Mouse (Mus musculus) thymus, postnatal 0 days (tissue): Measurements from ENCODE around the gene Mark4. TPM values are rescaled to one million over a fixed set of nuclear protein-coding genes. Genes with fewer than 3 reads are reported as not detected.
A peak's percentile ranks its signal among the peaks of the same experiment; 100 is the strongest.

ENCODE experiments used
- DNase-seq: peaks from one replicate; pipeline ENCODE4 v3.0.0-alpha.2; 2015; ENCODE audit warnings: low spot score
- polyA plus RNA-seq: library from polyadenylated mRNA; unstranded; fragments of >200 nt; fragmentation: Nextera tagmentation; extraction: Ambion mirVana; gene quantifications from 2 replicates; pipeline ENCODE4 v1.2.1, GENCODE M21; 2015

The Mark4 gene
- polyA plus RNA-seq, 1 experiment from 2014 or later, result 9.0 TPM

GRCm38 (mm10) chr7:19441448-19442091 lies 17.1 kb downstream of the Mark4 start:
- no peak for DNase-seq

- no peak for DNase-seq
Observed at GRCm38 (mm10) chr7:19437048-19437447, 21.6 kb downstream of the Mark4 start.

GRCm38 (mm10) chr7:19436276-19436675 lies 22.3 kb downstream of the Mark4 start:
- no peak for DNase-seq

- no peak for DNase-seq
Observed at GRCm38 (mm10) chr7:19432475-19432874, 26.1 kb downstream of the Mark4 start.

GRCm38 (mm10) chr7:19430402-19430801 lies 28.2 kb downstream of the Mark4 start:
- DNase-seq, result no peak

- DNase-seq, result no peak
Observed at GRCm38 (mm10) chr7:19429726-19430125, 28.9 kb downstream of the Mark4 start.

- DNase-seq, result no peak
Observed at GRCm38 (mm10) chr7:19427999-19428650, 30.5 kb downstream of the Mark4 start.

- no peak for DNase-seq
Observed at GRCm38 (mm10) chr7:19426888-19427287, 31.7 kb downstream of the Mark4 start.

- no peak for DNase-seq
Observed at GRCm38 (mm10) chr7:19426349-19426748, 32.3 kb downstream of the Mark4 start.

GRCm38 (mm10) chr7:19424051-19424450 lies 34.6 kb downstream of the Mark4 start:
- no peak for DNase-seq

GRCm38 (mm10) chr7:19423083-19423482 lies 35.5 kb downstream of the Mark4 start:
- no peak for DNase-seq

GRCm38 (mm10) chr7:19420821-19421636 lies 37.6 kb downstream of the Mark4 start:
- peak; percentile 87 for DNase-seq

GRCm38 (mm10) chr7:19420121-19420520 lies 38.5 kb downstream of the Mark4 start:
- DNase-seq, result peak; percentile 29

- DNase-seq, result no peak
Observed at GRCm38 (mm10) chr7:19416590-19416989, 42.0 kb downstream of the Mark4 start.

GRCm38 (mm10) chr7:19413525-19413924 lies 45.1 kb downstream of the Mark4 start:
- no peak for DNase-seq

GRCm38 (mm10) chr7:19411783-19412182 lies 46.8 kb downstream of the Mark4 start:
- no peak for DNase-seq

GRCm38 (mm10) chr7:19410766-19411344 lies 47.8 kb downstream of the Mark4 start:
- DNase-seq, result no peak

- DNase-seq, result no peak
Observed at GRCm38 (mm10) chr7:19409753-19410152, 48.9 kb downstream of the Mark4 start.

GRCm38 (mm10) chr7:19405417-19405816 lies 53.2 kb downstream of the Mark4 start:
- peak; percentile 85 for DNase-seq

GRCm38 (mm10) chr7:19404476-19404875 lies 54.1 kb downstream of the Mark4 start, which contains the start of gene Ckm:
Gene Ckm, plus strand, starts transcription at chr7:19404776.
- no peak for DNase-seq

- peak; percentile 94 for DNase-seq
Observed at GRCm38 (mm10) chr7:19403731-19404296, 54.8 kb downstream of the Mark4 start, which contains the start of gene Klc3. Gene Klc3, minus strand, starts transcription at chr7:19404104.
